Mouse (Mus musculus): ENCODE results near the gene Olfr1392.
"Not testable (repeated sequence)": the region's sequence is repeated elsewhere in the genome, so short reads cannot be mapped to it uniquely, and the experiment has no call there.

Gene Olfr1392

DNA sequence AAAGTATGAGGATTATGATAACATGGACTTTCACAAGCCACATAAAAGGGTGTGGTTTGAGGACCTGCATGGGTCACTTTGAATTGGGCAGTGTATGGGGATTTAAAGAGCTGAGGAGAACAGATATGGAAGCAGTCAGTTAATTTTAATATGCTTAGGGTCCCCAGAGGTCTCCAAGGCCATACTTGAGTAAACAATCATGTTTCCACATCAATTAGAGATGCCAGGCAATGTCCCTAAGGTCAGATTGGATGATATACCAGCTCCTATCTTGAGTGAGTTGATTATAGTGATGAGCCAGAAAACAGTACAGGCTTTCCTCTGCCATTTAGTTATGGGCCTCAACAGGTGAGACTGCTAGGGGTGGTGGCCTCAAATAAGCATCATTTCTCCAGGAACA lies 19.4 kb downstream of the Olfr1392 start, which contains the start of gene Olfr10:
Gene Olfr10, plus strand, starts transcription at position 301 of the 400 bp plus-strand sequence.
- DNase-seq (ENCODE audit: low read depth, low spot score), result no peak

DNA sequence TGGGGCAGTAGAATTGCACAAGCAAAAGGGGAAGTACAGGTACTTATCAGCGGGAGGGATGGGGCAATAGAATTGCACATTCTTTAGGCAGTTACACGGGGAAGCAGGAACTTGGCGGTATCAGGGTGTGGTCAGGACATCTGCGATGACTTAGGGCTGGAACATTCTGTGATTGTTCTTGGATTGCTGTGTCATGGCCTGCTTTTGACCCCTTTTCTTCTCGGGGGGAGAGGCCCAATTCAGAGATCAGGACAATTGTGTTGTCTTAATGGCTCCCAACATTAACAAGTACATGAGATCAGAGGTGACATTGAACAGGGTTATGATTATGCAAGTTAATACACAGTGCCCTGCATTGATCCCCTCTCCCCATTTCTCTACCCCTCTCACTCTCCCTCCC lies 23.5 kb downstream of the Olfr1392 start:
- DNase-seq (ENCODE audit: low read depth, low spot score), result not testable (repeated sequence)

DNA sequence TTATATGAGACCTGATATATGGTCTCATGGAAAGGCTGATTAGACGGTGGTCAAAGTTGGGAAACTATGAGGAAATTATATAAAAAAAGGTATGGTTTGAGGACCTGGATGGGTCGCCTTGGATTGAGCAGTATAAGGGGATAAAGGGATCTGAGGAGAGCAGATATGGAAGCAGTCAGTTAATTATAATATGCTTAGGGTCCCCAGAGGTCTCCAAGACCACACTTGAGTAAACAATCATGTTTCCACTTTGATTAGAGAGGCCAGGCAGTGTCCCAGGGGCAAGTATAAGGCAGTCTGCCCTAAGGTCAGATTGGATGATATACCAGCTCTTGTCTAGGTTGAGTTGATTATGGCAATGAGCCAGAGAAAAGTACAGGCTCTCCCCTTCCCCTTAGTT lies 37.4 kb downstream of the Olfr1392 start, which contains the start of gene Olfr1391:
Gene Olfr1391, plus strand, starts transcription at position 301 of the 400 bp plus-strand sequence.
- DNase-seq (ENCODE audit: low read depth, low spot score), result no peak

DNA sequence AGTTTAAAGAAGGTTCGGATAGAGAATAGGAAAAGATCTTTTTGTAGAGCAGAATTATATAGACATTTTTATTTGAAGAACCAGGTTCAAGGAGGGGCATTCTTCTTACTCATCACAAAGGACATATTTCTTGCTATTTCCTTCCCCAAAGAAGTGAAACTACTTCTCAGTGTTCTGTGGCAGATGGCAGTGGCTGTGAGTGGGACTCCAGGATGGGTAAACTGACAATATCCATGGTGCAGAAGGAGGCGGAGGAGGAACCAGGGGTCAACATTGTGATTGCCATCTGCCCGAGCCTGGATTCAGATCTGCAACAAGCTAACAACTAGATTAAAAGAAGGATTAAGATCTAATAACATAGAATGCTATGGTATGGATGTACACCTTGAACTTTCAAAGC lies 41.6 kb downstream of the Olfr1392 start:
- DNase-seq (ENCODE audit: low read depth, low spot score), result no peak

DNA sequence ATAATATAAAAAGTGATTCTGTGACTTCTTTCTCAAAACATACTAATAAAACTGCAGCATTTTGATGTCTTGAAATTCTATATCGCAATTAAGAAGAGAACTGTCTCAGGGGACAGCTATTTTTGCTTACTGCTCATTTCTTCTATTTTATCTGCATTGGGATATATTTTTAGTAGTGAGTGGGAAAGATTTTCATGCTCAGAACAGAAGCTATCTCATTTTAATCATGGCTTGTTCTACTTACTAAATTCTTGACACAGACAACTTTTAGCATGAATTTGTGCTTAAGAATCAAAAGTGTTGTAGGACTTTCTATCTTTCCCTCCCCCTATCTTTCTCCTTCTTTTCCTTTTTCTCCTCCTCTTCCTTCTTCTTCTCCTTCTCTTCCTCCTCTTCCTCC lies 44.6 kb downstream of the Olfr1392 start:
- no peak for DNase-seq (ENCODE audit: low read depth, low spot score)

DNA sequence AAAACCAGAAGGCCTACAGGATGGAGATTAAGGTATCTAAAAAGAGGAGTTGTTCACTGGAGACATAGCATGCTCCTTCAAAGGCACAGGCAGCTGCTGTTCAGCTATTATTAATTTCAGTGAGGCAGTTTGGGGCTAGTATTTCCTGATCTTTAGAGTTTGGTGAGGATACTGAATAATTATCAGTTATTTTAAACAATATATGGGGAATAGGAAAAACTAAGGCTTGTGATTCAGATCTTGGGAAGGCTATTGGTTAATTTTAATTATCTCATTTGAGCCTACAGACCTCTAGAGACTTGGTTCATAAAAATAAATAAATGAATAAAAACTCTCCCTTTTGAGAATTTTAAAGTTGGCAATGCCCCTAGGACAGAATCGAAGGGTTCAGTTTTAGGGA lies 49.8 kb downstream of the Olfr1392 start, which contains the start of gene Olfr1390:
Gene Olfr1390, plus strand, starts transcription at position 301 of the 400 bp plus-strand sequence.
- no peak for DNase-seq (ENCODE audit: low read depth, low spot score)

DNA sequence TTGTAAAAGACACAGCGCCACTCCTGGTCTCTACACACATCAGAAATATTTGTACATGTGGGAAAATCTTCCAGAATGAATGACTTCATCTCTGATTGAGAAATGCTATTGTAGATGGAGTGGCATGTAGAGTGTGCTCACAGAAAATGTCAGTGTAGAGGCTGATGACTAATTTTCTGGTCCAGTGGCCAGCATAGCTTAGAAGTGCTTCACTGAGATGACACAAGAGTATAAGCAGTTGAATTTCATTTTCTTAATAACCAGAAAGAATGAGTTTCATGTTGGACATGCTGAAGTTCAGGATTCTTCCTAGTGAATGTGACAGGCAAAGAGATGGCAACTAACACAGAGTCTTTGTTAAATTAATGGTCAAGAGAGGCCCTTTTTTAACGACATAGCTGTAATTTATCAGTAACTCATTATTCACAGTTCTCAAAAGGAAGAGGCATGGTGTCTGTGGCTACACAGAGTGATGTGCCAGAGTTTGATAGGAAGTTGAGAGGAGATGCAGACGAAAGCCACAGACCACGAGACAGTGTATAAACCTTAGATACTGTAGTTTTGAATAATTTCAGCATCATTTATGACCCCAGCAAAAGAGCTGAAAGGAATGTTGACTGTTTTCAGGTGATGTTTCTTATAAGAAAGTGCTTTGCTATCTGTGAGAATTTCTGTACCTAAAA lies 52.2 kb downstream of the Olfr1392 start:
- no peak for DNase-seq (ENCODE audit: low read depth, low spot score)
